Mouse (Mus musculus): ENCODE results near the gene Tm4sf5.

The Tm4sf5 gene

GRCm38 (mm10) chr11:70541415-70541814, 36.4 kb downstream of the Tm4sf5 start:
- DNase-seq (ENCODE audit: low read depth, low spot score) = no peak

GRCm38 (mm10) chr11:70544496-70544895, 39.5 kb downstream of the Tm4sf5 start:
- DNase-seq (ENCODE audit: low read depth, low spot score) = no peak

- DNase-seq (ENCODE audit: low read depth, low spot score) = no peak
Observed at GRCm38 (mm10) chr11:70551526-70551925, 46.5 kb downstream of the Tm4sf5 start.

GRCm38 (mm10) chr11:70553940-70554339, 48.9 kb downstream of the Tm4sf5 start:
- no peak for DNase-seq (ENCODE audit: low read depth, low spot score)

- no peak for DNase-seq (ENCODE audit: low read depth, low spot score)
Observed at GRCm38 (mm10) chr11:70557545-70557944, 52.5 kb downstream of the Tm4sf5 start.
